Mouse (Mus musculus): ENCODE data around the gene Stat3. TPM values are rescaled to one million over a fixed set of nuclear protein-coding genes. Genes with fewer than 3 reads are reported as not detected.
A peak's percentile ranks its signal among the peaks of the same experiment; 100 is the strongest.

The Stat3 gene
- total and polyA plus RNA-seq, 3 experiments, result 35.9 to 69.2 (median 51.1) TPM

- TF ChIP-seq E2F4 (IDR thresholded peaks at IDR 0.05; ENCODE audit: insufficient replicate concordance, low read depth, low read length) (no peak), ELF1 (IDR thresholded peaks at IDR 0.05; ENCODE audit: low read depth, low read length) (peak; percentile 82), NRF1 (IDR thresholded peaks at IDR 0.05; ENCODE audit: low read depth, low read length) (peak; percentile 60), IRF4 (IDR thresholded peaks at IDR 0.05; ENCODE audit: low read depth, low read length) (no peak), JUN (IDR thresholded peaks at IDR 0.05; ENCODE audit: insufficient read depth, low read depth, low read length) (no peak), PAX5 (IDR thresholded peaks at IDR 0.05; ENCODE audit: low read length) (no peak), MXI1 (IDR thresholded peaks at IDR 0.05; ENCODE audit: low read depth, low read length) (peak; percentile 83), KAT2A (IDR thresholded peaks at IDR 0.05; ENCODE audit: insufficient replicate concordance, low read length) (0 out of 2 replicates have a peak, but pooled peaks have one; percentile 22), GABPA (IDR thresholded peaks at IDR 0.05; ENCODE audit: insufficient replicate concordance, low read depth, low read length) (no peak), USF2 (conservative IDR thresholded peaks at IDR 0.05; ENCODE audit: low read depth, low read length) (peak; percentile 48)
Measured at GRCm38 (mm10) chr11:100860198-100861048, 78.9 kb downstream of the Stat3 start (continued).

DNA sequence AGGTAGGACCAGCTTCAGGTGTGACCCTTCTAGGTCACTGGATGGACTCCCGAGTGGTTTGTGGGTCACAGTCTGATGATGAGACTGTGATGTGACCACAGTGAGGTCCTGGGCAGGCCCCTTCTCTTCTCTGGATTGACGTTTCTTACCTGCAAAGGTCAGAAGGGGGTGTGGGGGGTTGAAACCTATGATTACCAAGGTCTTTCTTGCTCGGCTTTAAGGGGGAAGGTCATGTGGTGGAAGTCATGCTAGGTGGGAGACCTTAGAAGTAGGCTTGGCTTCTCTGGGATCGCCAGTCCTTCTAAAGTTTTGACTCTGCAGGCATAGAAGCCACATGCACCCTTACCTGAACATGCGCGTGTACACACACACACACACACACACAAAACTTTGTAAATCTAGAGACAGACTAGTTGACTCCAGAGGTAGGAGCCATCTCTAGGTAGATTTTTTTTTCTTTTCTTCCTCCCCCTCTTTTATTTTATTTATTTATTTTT is 79.7 kb downstream of the Stat3 start:
- DNase-seq (ENCODE audit: extremely low read depth), result no peak
- Histone ChIP-seq H3K9ac (ENCODE audit: insufficient read depth, low read depth) (peak overlapping the region; percentile 46), H3K36me3 (replicated peaks in 1 of 2; ENCODE audit: control insufficient read depth in 1 of 2, insufficient read depth in 1 of 2, low read length in 1 of 2) (peaks cover 9 to 27% of the 10 kb centered on the region in 2 experiments), H3K4me2 (ENCODE audit: insufficient read depth, low read depth, poor library complexity, severe bottlenecking) (peak overlapping the region; percentile 70), H3K27me3 (replicated peaks) (peaks cover 37% of the 10 kb centered on the region), H3K27ac (ENCODE audit: insufficient read depth, low read depth) (peak overlapping the region; percentile 8; the same call in 1 of the 2 replicates), H3K4me3 (replicated peaks in 1 of 3; ENCODE audit: low read depth in 2 of 3, low read length in 2 of 3, poor library complexity in 1 of 3) (peak overlapping the region; percentile 33 to 91 (median 70)), H3K9me3 (replicated peaks; ENCODE audit: low read length) (no peaks in the 10 kb centered on the region), H3K4me1 (ENCODE audit: control insufficient read depth in 1 of 2, insufficient read depth in 2 of 2) (peaks cover 23 to 43% of the 10 kb centered on the region in 2 experiments), H3K79me2 (replicated peaks; ENCODE audit: control insufficient read depth, extremely low read depth, insufficient read depth, poor library complexity, severe bottlenecking) (no peaks in the 10 kb centered on the region)
- TF ChIP-seq POLR2AphosphoS2 (IDR thresholded peaks at IDR 0.05; ENCODE audit: low read depth, low read length) (no peak), JUND (conservative IDR thresholded peaks at IDR 0.05; ENCODE audit: low read depth, low read length) (no peak), MAFK (IDR thresholded peaks at IDR 0.05; ENCODE audit: insufficient replicate concordance, low read length) (0 out of 2 replicates have a peak, but pooled peaks have one; percentile 3)
- dilution Hi-C loops (cut with MboI; ENCODE audit: extremely low pct_ligation_motif_present, extremely low pct_unique_long_range_greater_than_20kb, low sequenced_read_pairs), result no loop called here
- in situ Hi-C loops (cut with MboI; ENCODE audit: low pct_ligation_motif_present, low pct_unique_long_range_greater_than_20kb, low sequenced_read_pairs), result no loop called here

GRCm38 (mm10) chr11:100858935-100859578 is 80.3 kb downstream of the Stat3 start, which contains the start of gene Stat5a:
Gene Stat5a (plus strand): TSS chr11:100859351.
- TF ChIP-seq ZNF384 (IDR thresholded peaks at IDR 0.05; ENCODE audit: low read depth, low read length), result peak; percentile 95
- 0 out of 2 replicates have a peak, but pooled peaks have one; percentile 19 for TF ChIP-seq BHLHE40 (IDR thresholded peaks at IDR 0.05; ENCODE audit: low read depth, low read length)
- TF ChIP-seq MAZ (IDR thresholded peaks at IDR 0.05; ENCODE audit: low read depth, low read length), result peak; percentile 81
- TF ChIP-seq ETS1 (conservative IDR thresholded peaks at IDR 0.05; ENCODE audit: low read depth, low read length), result peak; percentile 28; the same call in 1 of the 2 replicates
- TF ChIP-seq MXI1 (IDR thresholded peaks at IDR 0.05; ENCODE audit: low read depth, low read length), result peak; percentile 39
- TF ChIP-seq MAX (IDR thresholded peaks at IDR 0.05; ENCODE audit: low read length), result no peak
- peak; percentile 3; the same call in 1 of the 2 replicates for TF ChIP-seq SIN3A (IDR thresholded peaks at IDR 0.05; ENCODE audit: low read length)
- TF ChIP-seq ZC3H11A (IDR thresholded peaks at IDR 0.05; ENCODE audit: low read depth, low read length), result no peak
- Histone ChIP-seq H3K9me3 (replicated peaks; ENCODE audit: low read length) (no peaks in the 10 kb centered on the region), H3K4me1 (ENCODE audit: control insufficient read depth in 1 of 2, insufficient read depth in 2 of 2) (peaks cover 23 to 43% of the 10 kb centered on the region in 2 experiments), H3K27me3 (replicated peaks) (peaks cover 42% of the 10 kb centered on the region), H3K27ac (ENCODE audit: insufficient read depth, low read depth) (peak within 1 kb of the TSS; percentile 8; the same call in 1 of the 2 replicates), H3K9ac (ENCODE audit: insufficient read depth, low read depth) (peak within 1 kb of the TSS; percentile 46), H3K36me3 (replicated peaks in 1 of 2; ENCODE audit: control insufficient read depth in 1 of 2, insufficient read depth in 1 of 2, low read length in 1 of 2) (peaks cover 6 to 22% of the 10 kb centered on the region in 2 experiments), H3K4me2 (ENCODE audit: insufficient read depth, low read depth, poor library complexity, severe bottlenecking) (peak within 1 kb of the TSS; percentile 70), H3K4me3 (replicated peaks in 1 of 3; ENCODE audit: low read depth in 2 of 3, low read length in 2 of 3, poor library complexity in 1 of 3) (peak within 1 kb of the TSS; percentile 70 to 91 (median 73)), H3K79me2 (replicated peaks; ENCODE audit: control insufficient read depth, extremely low read depth, insufficient read depth, poor library complexity, severe bottlenecking) (no peaks in the 10 kb centered on the region)
- DNase-seq (ENCODE audit: extremely low read depth), result peak; percentile 52
- dilution Hi-C loops (cut with MboI; ENCODE audit: extremely low pct_ligation_motif_present, extremely low pct_unique_long_range_greater_than_20kb, low sequenced_read_pairs), result no loop called here
- in situ Hi-C loops (cut with MboI; ENCODE audit: low pct_ligation_motif_present, low pct_unique_long_range_greater_than_20kb, low sequenced_read_pairs), result no loop called here

Measured in CH12.LX (cell line).